Mouse (Mus musculus) liver, embryonic 12.5 days (tissue): ENCODE measurements around the gene Nrip2. TPM values are rescaled to one million over a fixed set of nuclear protein-coding genes. Genes with fewer than 3 reads are reported as not detected.
"Not testable (repeated sequence)": the region's sequence is repeated elsewhere in the genome, so short reads cannot be mapped to it uniquely, and the experiment has no call there.

Source experiments
- ATAC-seq: fragments of 200-750 bp; cut with Nextera tagmentation; 2 replicates; pipeline ENCODE4 v1.8.0; 2017; ENCODE audit warnings: moderate number of reproducible peaks, mild to moderate bottlenecking, moderate library complexity
- H3K27ac ChIP-seq: fragments of 300-500 bp; sonication (generic); 2 replicates; pipeline ENCODE4 v1.5.1; 2016; ENCODE audit warnings: mild to moderate bottlenecking
- H3K27me3 ChIP-seq: fragments of 300-500 bp; sonication (generic); replicated peaks from 2 replicates; pipeline ENCODE4 v1.6.1; 2016; ENCODE audit warnings: mild to moderate bottlenecking, moderate library complexity
- H3K36me3 ChIP-seq: fragments of 300-500 bp; sonication (generic); 2 replicates; pipeline ENCODE4 v1.6.1; 2016; ENCODE audit warnings: mild to moderate bottlenecking, moderate library complexity
- H3K4me1 ChIP-seq: fragments of 300-500 bp; sonication (generic); 2 replicates; pipeline ENCODE4 v1.6.1; 2016
- H3K4me2 ChIP-seq: fragments of 300-500 bp; sonication (generic); 2 replicates; pipeline ENCODE4 v1.6.1; 2016; ENCODE audit warnings: mild to moderate bottlenecking, moderate library complexity
- H3K4me3 ChIP-seq: fragments of 300-500 bp; sonication (generic); 2 replicates; pipeline ENCODE4 v1.5.1; 2016; ENCODE audit warnings: mild to moderate bottlenecking, moderate library complexity
- H3K9ac ChIP-seq: fragments of 300-500 bp; sonication (generic); 2 replicates; pipeline ENCODE4 v1.6.1; 2016; ENCODE audit warnings: mild to moderate bottlenecking, moderate library complexity
- H3K9me3 ChIP-seq: fragments of 300-500 bp; sonication (generic); replicated peaks from 2 replicates; pipeline ENCODE4 v1.6.1; 2016; ENCODE audit warnings: mild to moderate bottlenecking, moderate library complexity
- WGBS: fragments of 180-500 bp; shearing (Covaris S2); methylation state at CpG from one replicate; pipeline ENCODE4 v1.1.7; 2016; ENCODE audit not compliant: insufficient replicate concordance; 5-methylcytosine and 5-hydroxymethylcytosine counted together
- polyA plus RNA-seq: library from polyadenylated mRNA; unstranded; fragments of >200 nt; fragmentation: Nextera tagmentation; extraction: Ambion mirVana; gene quantifications from 2 replicates; pipeline ENCODE4 v1.2.1, GENCODE M21; 2016

Gene Nrip2
- polyA plus RNA-seq, 1 experiment from 2014 or later: 1.6 TPM

- WGBS: 87% methylated on average over 5 of the region's 5 CpGs
- ATAC-seq: peak; percentile 9; the same call in 1 of the 2 replicates
These were observed 29.1 kb upstream of the Nrip2 start for GRCm38 (mm10) chr6:128370040-128370439.

GRCm38 (mm10) chr6:128375192-128375591 is 23.9 kb upstream of the Nrip2 start, which contains the start of the genes Tex52 and Gm44596:
TSS of gene Tex52 (plus strand) at chr6:128375456.
TSS of gene Gm44596 (plus strand) at chr6:128375503.
- Histone ChIP-seq H3K27ac (no peak within 1 kb of the TSS), H3K4me2 (no peak within 1 kb of the TSS), H3K4me1 (no peaks in the 10 kb centered on the region), H3K4me3 (no peak within 1 kb of the TSS), H3K27me3 (no peaks in the 10 kb centered on the region), H3K9ac (no peak within 1 kb of the TSS), H3K36me3 (peaks cover 60% of the 10 kb centered on the region), H3K9me3 (no peaks in the 10 kb centered on the region)
- WGBS: 71% methylated on average over 6 of the region's 6 CpGs
- no peak for ATAC-seq

More at GRCm38 (mm10) chr6:128370040-128370439, 29.1 kb upstream of the Nrip2 start:
- Histone ChIP-seq H3K4me1 (peaks cover 8% of the 10 kb centered on the region), H3K4me3 (no peak overlapping the region), H3K9ac (no peak overlapping the region), H3K27ac (no peak overlapping the region), H3K4me2 (no peak overlapping the region), H3K9me3 (no peaks in the 10 kb centered on the region), H3K36me3 (peaks cover 99% of the 10 kb centered on the region), H3K27me3 (no peaks in the 10 kb centered on the region)

GRCm38 (mm10) chr6:128376371-128377085 is 22.6 kb upstream of the Nrip2 start:
- Histone ChIP-seq H3K4me3 (no peak overlapping the region), H3K36me3 (peaks cover 47% of the 10 kb centered on the region), H3K9ac (no peak overlapping the region), H3K27me3 (no peaks in the 10 kb centered on the region), H3K9me3 (no peaks in the 10 kb centered on the region), H3K4me2 (no peak overlapping the region), H3K27ac (no peak overlapping the region), H3K4me1 (no peaks in the 10 kb centered on the region)
- WGBS: 80% methylated on average over 17 of the region's 17 CpGs
- ATAC-seq: no peak

- WGBS: 64% methylated on average over 16 of the region's 16 CpGs
- Histone ChIP-seq H3K27ac (no peak overlapping the region), H3K4me2 (no peak overlapping the region), H3K4me3 (no peak overlapping the region), H3K4me1 (no peaks in the 10 kb centered on the region), H3K36me3 (peaks cover 16% of the 10 kb centered on the region), H3K27me3 (no peaks in the 10 kb centered on the region), H3K9ac (no peak overlapping the region), H3K9me3 (no peaks in the 10 kb centered on the region)
- no peak for ATAC-seq
These were observed 19.5 kb upstream of the Nrip2 start for GRCm38 (mm10) chr6:128379636-128380035.

GRCm38 (mm10) chr6:128380594-128381167 is 18.4 kb upstream of the Nrip2 start:
- not testable (repeated sequence) for H3K4me2 ChIP-seq, H3K4me3 ChIP-seq, H3K27me3 ChIP-seq, H3K27ac ChIP-seq, H3K4me1 ChIP-seq, H3K9ac ChIP-seq, H3K9me3 ChIP-seq, ATAC-seq, H3K36me3 ChIP-seq
- WGBS: 20% methylated on average over 1 of the region's 1 CpGs

GRCm38 (mm10) chr6:128381254-128381653 is 17.8 kb upstream of the Nrip2 start:
- no peaks in the 10 kb centered on the region for H3K4me1 ChIP-seq
- no peak overlapping the region for H3K27ac ChIP-seq
- H3K36me3 ChIP-seq: peaks cover 4% of the 10 kb centered on the region; the same call in 1 of the 2 replicates
- WGBS: 49% methylated on average over 3 of the region's 3 CpGs
- no peak overlapping the region for H3K9ac ChIP-seq
- no peak for ATAC-seq
- H3K9me3 ChIP-seq: no peaks in the 10 kb centered on the region
- no peaks in the 10 kb centered on the region for H3K27me3 ChIP-seq
- no peak overlapping the region for H3K4me3 ChIP-seq
- H3K4me2 ChIP-seq: no peak overlapping the region

- Histone ChIP-seq H3K4me2 (no peak overlapping the region), H3K4me3 (no peak overlapping the region), H3K27ac (no peak overlapping the region), H3K4me1 (no peaks in the 10 kb centered on the region), H3K27me3 (no peaks in the 10 kb centered on the region), H3K36me3 (no peaks in the 10 kb centered on the region), H3K9me3 (no peaks in the 10 kb centered on the region), H3K9ac (no peak overlapping the region)
- ATAC-seq: no peak
- WGBS: 65% methylated on average over 7 of the region's 7 CpGs
These were observed 15.3 kb upstream of the Nrip2 start for GRCm38 (mm10) chr6:128383752-128384151.

- H3K27me3 ChIP-seq: no peaks in the 10 kb centered on the region
- no peaks in the 10 kb centered on the region for H3K9me3 ChIP-seq
- H3K4me2 ChIP-seq: no peak overlapping the region
- no peak overlapping the region for H3K27ac ChIP-seq
- no peaks in the 10 kb centered on the region for H3K4me1 ChIP-seq
- WGBS: 46% methylated on average over 1 of the region's 1 CpGs
- H3K4me3 ChIP-seq: no peak overlapping the region
- H3K36me3 ChIP-seq: no peaks in the 10 kb centered on the region
- no peak overlapping the region for H3K9ac ChIP-seq
- no peak for ATAC-seq
These were observed 14.1 kb upstream of the Nrip2 start for GRCm38 (mm10) chr6:128385026-128385425.

GRCm38 (mm10) chr6:128389185-128389584 is 9.9 kb upstream of the Nrip2 start:
- Histone ChIP-seq H3K9me3 (no peaks in the 10 kb centered on the region), H3K4me1 (no peaks in the 10 kb centered on the region), H3K4me2 (no peak overlapping the region), H3K36me3 (no peaks in the 10 kb centered on the region), H3K9ac (no peak overlapping the region), H3K4me3 (no peak overlapping the region), H3K27me3 (no peaks in the 10 kb centered on the region), H3K27ac (no peak overlapping the region)
- no peak for ATAC-seq
- 65% methylated on average over 1 of the region's 1 CpGs for WGBS

GRCm38 (mm10) chr6:128390683-128391082 is 8.4 kb upstream of the Nrip2 start:
- H3K36me3 ChIP-seq: no peaks in the 10 kb centered on the region
- ATAC-seq: no peak
- H3K27ac ChIP-seq: no peak overlapping the region
- H3K4me1 ChIP-seq: no peaks in the 10 kb centered on the region
- H3K4me2 ChIP-seq: no peak overlapping the region
- no peaks in the 10 kb centered on the region for H3K9me3 ChIP-seq
- no peak overlapping the region for H3K9ac ChIP-seq
- no peaks in the 10 kb centered on the region for H3K27me3 ChIP-seq
- WGBS: 22% methylated on average over 1 of the region's 1 CpGs
- no peak overlapping the region for H3K4me3 ChIP-seq

GRCm38 (mm10) chr6:128397574-128398261 is 1.4 kb upstream of the Nrip2 start:
- Histone ChIP-seq H3K36me3 (no peaks in the 10 kb centered on the region), H3K9ac (no peak overlapping the region), H3K27me3 (no peaks in the 10 kb centered on the region), H3K4me3 (no peak overlapping the region), H3K4me1 (0 out of 2 replicates have a peak, but pooled peaks cover 4% of the 10 kb centered on the region), H3K4me2 (no peak overlapping the region), H3K9me3 (no peaks in the 10 kb centered on the region), H3K27ac (no peak overlapping the region; the same call in 1 of the 2 replicates)
- ATAC-seq: peak; percentile 63
- WGBS: 52% methylated on average over 7 of the region's 7 CpGs
